Mouse (Mus musculus) kidney, adult 8-10 months (tissue): ENCODE measurements at regions not wholly inside any gene's neighbourhood (a gene's known extent, or its start where the extent isn't known, plus 50 kb on each side); places are given as distances from the start of the nearest gene placed in this dataset.
"Not testable (repeated sequence)": the region's sequence is repeated elsewhere in the genome, so short reads cannot be mapped to it uniquely, and the experiment has no call there.

Experiments used
- DNase-seq, 2 experiments: peaks; one replicate each; pipeline ENCODE4 v3.0.0; 2022

DNA sequence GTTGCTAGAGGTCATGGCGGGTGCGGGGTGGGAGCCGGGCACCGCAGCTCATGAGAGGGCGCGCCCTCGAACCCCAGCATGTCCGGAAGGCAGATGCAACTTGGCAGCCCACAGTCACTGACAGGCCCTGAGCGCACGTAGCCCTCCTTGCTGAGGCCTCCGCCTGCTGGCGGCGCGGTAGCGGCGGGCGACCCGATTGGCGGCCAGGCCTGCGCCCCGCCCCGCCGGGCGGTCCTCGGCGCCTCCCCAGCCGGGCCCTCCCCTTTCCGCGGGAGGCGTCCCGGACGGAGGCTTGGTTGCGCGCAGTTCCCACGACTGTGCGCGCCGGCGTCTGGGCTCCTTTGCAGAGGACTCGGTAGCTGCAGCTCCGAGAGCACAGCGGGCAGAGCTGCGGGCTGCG is 301.9 kb downstream of the Hpcal1 start:
- peak in 1 of 2 experiments; percentile 8 for DNase-seq

DNA sequence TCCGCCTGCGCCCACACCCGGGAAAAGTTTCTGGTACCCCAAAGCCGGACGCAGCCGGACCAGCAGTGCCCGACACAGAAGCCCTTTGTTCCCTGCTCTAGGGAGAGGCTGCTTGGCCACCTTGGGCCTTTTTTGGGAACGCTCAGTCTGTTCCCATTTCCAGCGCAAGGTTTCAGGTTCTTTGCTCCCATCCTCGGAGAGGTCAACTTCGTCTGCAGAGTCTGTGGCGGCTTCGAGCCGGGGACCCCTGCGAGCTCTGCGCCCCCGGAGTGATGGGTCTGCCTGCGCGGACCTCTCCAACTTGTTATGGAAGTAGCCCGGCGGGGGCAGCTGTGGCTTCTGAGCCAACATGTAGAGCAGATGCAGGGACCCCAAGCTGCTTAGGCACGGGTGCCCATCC is 302.7 kb downstream of the Hpcal1 start:
- DNase-seq: not testable (repeated sequence)
